Mouse (Mus musculus) C3H10T1/2 (cell line): ENCODE results near the gene Poc5. TPM values are rescaled to one million over a fixed set of nuclear protein-coding genes. Genes with fewer than 3 reads are reported as not detected.

Experiments used
- polyA plus RNA-seq, 2 experiments: library from polyadenylated mRNA; unstranded; fragments of >200 nt; fragmentation: generic; extraction: Trizol; gene quantifications; one replicate each; pipeline ENCODE4 v1.2.1; 2012; ENCODE audit warnings: missing spikeins in 2 of 2

Gene Poc5
- polyA plus RNA-seq: 1 to 10 TPM; 1.7 to 5.7 TPM

GRCm38 (mm10) chr13:96388042-96388888 lies at the start of gene Poc5:
Poc5 (plus strand) TSS chr13:96388294.

Other genes starting within 250 kb of the Poc5 start
- not detected for gene Ankdd1b, start 82.9 kb downstream of the Poc5 start, polyA plus RNA-seq
- gene Gm17622, start 102.4 kb downstream of the Poc5 start, polyA plus RNA-seq: not detected
- 1 to 10 TPM in 1 of 2 experiments, under 1 TPM in 1; 0.22 to 1.3 TPM for gene Polk, start 154.3 kb downstream of the Poc5 start, polyA plus RNA-seq
- 1 to 10 TPM in 1 of 2 experiments, under 1 TPM in 1; 0.62 to 4.3 TPM for gene Col4a3bp, start 154.3 kb downstream of the Poc5 start, polyA plus RNA-seq